Mouse (Mus musculus) liver, postnatal 0 days (tissue): Measurements from ENCODE around the gene 1600014C23Rik.

ENCODE experiments used
- CTCF ChIP-seq: sonication (generic); IDR thresholded peaks from 2 replicates; pipeline ENCODE4 v1.5.1; 2016; ENCODE audit warnings: antibody characterized with exemption, low read depth
- EP300 ChIP-seq: IDR thresholded peaks from 2 replicates; pipeline ENCODE4 v1.6.1; 2016; ENCODE audit warnings: antibody characterized with exemption, low read depth, mild to moderate bottlenecking

DNA sequence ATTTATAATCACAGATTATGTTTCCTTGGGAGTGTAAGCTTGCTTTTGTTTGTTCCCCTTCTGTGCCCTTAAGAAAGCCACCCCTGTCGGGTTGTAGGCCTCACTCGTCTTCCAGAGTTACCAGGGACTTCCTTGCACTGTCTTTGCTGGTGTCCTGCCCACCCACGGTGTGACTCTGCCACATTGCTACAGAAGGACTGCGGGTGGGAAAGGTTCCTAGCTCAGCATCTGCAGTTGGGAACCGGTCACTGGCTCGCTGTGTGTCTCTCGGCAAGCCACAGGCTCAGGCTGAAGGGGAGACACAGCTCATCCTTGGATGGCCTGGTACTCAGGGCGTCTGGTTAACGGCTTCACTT is 32.4 kb downstream of the 1600014C23Rik start:
- no peak for TF ChIP-seq EP300
- TF ChIP-seq CTCF, result no peak
